Comparison of ENCODE assay signal across 18 mouse cellular contexts in the genomic region with DNA sequence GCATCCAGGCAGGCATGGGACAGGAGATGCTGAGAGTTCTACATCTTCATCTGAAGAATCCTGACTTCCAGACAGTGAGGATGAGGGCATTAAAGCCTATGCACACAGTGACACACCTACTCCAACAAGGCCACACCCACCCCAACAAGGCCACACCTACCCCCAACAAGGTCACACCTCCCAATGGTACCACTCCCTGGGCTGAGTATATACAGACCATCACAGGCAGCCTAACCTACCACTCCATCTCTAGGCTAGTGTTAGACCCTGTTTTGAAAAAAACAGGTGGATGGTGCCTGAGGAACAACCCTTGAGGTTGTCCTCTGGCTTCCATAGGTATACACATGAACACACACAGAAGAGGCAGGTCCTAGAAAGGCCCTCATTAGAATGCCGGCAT. TPM values are rescaled to one million over a fixed set of nuclear protein-coding genes. Genes with fewer than 3 reads are reported as not detected.
"Had no signal": no experiment of that assay in that cellular context is flagged by ENCODE, and none has a peak within 500 bp of the region (broad histone marks: within the 10 kb centered on the region; RNA-seq: fewer than 3 reads in every experiment).

No protein-coding gene starts in this region.

- H3K9ac ChIP-seq: limb, embryonic 13.5 days; liver, embryonic 12.5 days; liver, embryonic 15.5 days had no signal

- DNase-seq: kidney, adult 18-20 months; kidney, adult 9 months; kidney, postnatal 14 days; kidney, postnatal 4 days; liver; lung, adult 18-20 months; midbrain, embryonic 14.5 days; thymus, adult 2 months; thymus, postnatal 14 days; thymus, postnatal 4 days had no signal

- H3K4me3 ChIP-seq: limb, embryonic 10.5 days; limb, embryonic 13.5 days; liver, embryonic 12.5 days; liver, embryonic 15.5 days had no signal

- H3K4me2 ChIP-seq: limb, embryonic 13.5 days; liver, embryonic 12.5 days; liver, embryonic 15.5 days had no signal

- H3K4me1 ChIP-seq: limb, embryonic 10.5 days; limb, embryonic 13.5 days; liver, embryonic 12.5 days; liver, embryonic 15.5 days had no signal

- ATAC-seq: inflammation-experienced regulatory T-cells, adult 6 months; liver, embryonic 12.5 days had no signal

- H3K27me3 ChIP-seq: limb, embryonic 13.5 days; liver, embryonic 12.5 days; liver, embryonic 15.5 days had no signal

- H3K9me3 ChIP-seq: limb, embryonic 10.5 days; liver, embryonic 12.5 days; liver, embryonic 15.5 days had no signal

- H3K27ac ChIP-seq: limb, embryonic 10.5 days; limb, embryonic 13.5 days; liver, embryonic 12.5 days; liver, embryonic 15.5 days; macrophage had no signal

- H3K36me3 ChIP-seq: limb, embryonic 10.5 days; limb, embryonic 13.5 days; liver, embryonic 12.5 days; liver, embryonic 15.5 days had no signal

RNA-seq across cellular contexts. Expression of a gene that starts 49.4 kb away (rescaled TPM):
- polyA plus RNA-seq: limb, embryonic 10.5 days; limb, embryonic 13.5 days; lung, embryonic 16.5 days; macrophage; midbrain, embryonic 14.5 days; neural tube, embryonic 11.5 days had no signal
